Mouse (Mus musculus): ENCODE measurements around the gene Gstm5. TPM values are rescaled to one million over a fixed set of nuclear protein-coding genes. Genes with fewer than 3 reads are reported as not detected.

Gene Gstm5
- polyA plus RNA-seq, 1 experiment from 2014 or later, result 150 TPM

- no peaks in the 10 kb centered on the region for H3K27me3 ChIP-seq
- POLR2A ChIA-PET, result interaction anchor here (0.7 kb wide), 1 partner anchor 11 kb away, joined by 4 read pairs; no protein-coding TSS in a partner anchor
- TF ChIP-seq CTCF (IDR thresholded peaks at IDR 0.05), result no peak
- ATAC-seq, result no peak
- no peak for DNase-seq (ENCODE audit: low read depth, low spot score)
- in situ Hi-C loops (cut with MboI; ENCODE audit: low pct_unique_long_range_greater_than_20kb), result no loop called here
- CTCF ChIA-PET, result interaction anchor here (1.4 to 7.9 kb wide), 5 partner anchors 11 to 218 kb away, joined by 3 to 71 read pairs (median 4); no protein-coding TSS in a partner anchor
These were observed 33.6 kb downstream of the Gstm5 start for GRCm38 (mm10) chr3:107929243-107929642.

GRCm38 (mm10) chr3:107929731-107930130 is 34.1 kb downstream of the Gstm5 start:
- H3K27me3 ChIP-seq, result no peaks in the 10 kb centered on the region
- CTCF ChIA-PET, result interaction anchor here (1.2 to 7.9 kb wide), 7 partner anchors 10 to 359 kb away, joined by 3 to 71 read pairs (median 4); no protein-coding TSS in a partner anchor
- DNase-seq (ENCODE audit: low read depth, low spot score), result no peak
- TF ChIP-seq CTCF (IDR thresholded peaks at IDR 0.05), result no peak
- POLR2A ChIA-PET, result no interaction called here
- in situ Hi-C loops (cut with MboI; ENCODE audit: low pct_unique_long_range_greater_than_20kb), result no loop called here
- ATAC-seq, result no peak

GRCm38 (mm10) chr3:107931134-107931533 is 35.5 kb downstream of the Gstm5 start:
- DNase-seq (ENCODE audit: low read depth, low spot score) (no peak), ATAC-seq (no peak)
- POLR2A ChIA-PET, result interaction anchor here (0.5 to 1.0 kb wide), 4 partner anchors 9 to 128 kb away, joined by 3 to 4 read pairs (median 4); no protein-coding TSS in a partner anchor
- no peak for TF ChIP-seq CTCF (IDR thresholded peaks at IDR 0.05)
- CTCF ChIA-PET, result interaction anchor here (0.8 to 7.9 kb wide), 14 partner anchors 9 to 157 kb away, joined by 3 to 71 read pairs (median 4); partner anchors contain the start of genes Gstm1 and Gstm6
- H3K27me3 ChIP-seq, result no peaks in the 10 kb centered on the region
- in situ Hi-C loops (cut with MboI; ENCODE audit: low pct_unique_long_range_greater_than_20kb), result no loop called here

- DNase-seq (ENCODE audit: low read depth, low spot score) (peak; percentile 93), ATAC-seq (peak; percentile 68)
- in situ Hi-C loops (cut with MboI; ENCODE audit: low pct_unique_long_range_greater_than_20kb), result no loop called here
- H3K27me3 ChIP-seq, result no peaks in the 10 kb centered on the region
- ChIA-PET CTCF (interaction anchor here (0.8 to 7.9 kb wide), 13 partner anchors 8 to 157 kb away, joined by 3 to 71 read pairs (median 5); partner anchors contain the start of genes Gstm1 and Gstm6), POLR2A (interaction anchor here (0.6 to 1.0 kb wide), 3 partner anchors 8 to 128 kb away, joined by 3 to 4 read pairs (median 3); no protein-coding TSS in a partner anchor)
- TF ChIP-seq CTCF (IDR thresholded peaks at IDR 0.05), result no peak
These were observed 36.0 kb downstream of the Gstm5 start, which contains the start of gene Gstm7 for GRCm38 (mm10) chr3:107931670-107932069. Gene Gstm7, minus strand, starts transcription at chr3:107931817.

- in situ Hi-C loops (cut with MboI; ENCODE audit: low pct_unique_long_range_greater_than_20kb), result no loop called here
- DNase-seq (ENCODE audit: low read depth, low spot score) (no peak), ATAC-seq (no peak)
- TF ChIP-seq CTCF (IDR thresholded peaks at IDR 0.05), result no peak
- H3K27me3 ChIP-seq, result no peaks in the 10 kb centered on the region
- POLR2A ChIA-PET, result interaction anchor here (0.9 to 1.0 kb wide), 2 partner anchors 8 to 84 kb away, joined by 3 to 4 read pairs; no protein-coding TSS in a partner anchor
- CTCF ChIA-PET, result interaction anchor here (0.7 to 7.9 kb wide), 11 partner anchors 8 to 156 kb away, joined by 3 to 71 read pairs (median 5); partner anchors contain the start of genes Gstm1 and Gstm6
These were observed 36.5 kb downstream of the Gstm5 start for GRCm38 (mm10) chr3:107932128-107932527.

GRCm38 (mm10) chr3:107935268-107935667 is 39.6 kb downstream of the Gstm5 start:
- DNase-seq (ENCODE audit: low read depth, low spot score) (no peak), ATAC-seq (no peak)
- POLR2A ChIA-PET, result no interaction called here
- H3K27me3 ChIP-seq, result no peaks in the 10 kb centered on the region
- CTCF ChIA-PET, result interaction anchor here (1.0 kb wide), 1 partner anchor 11 kb away, joined by 3 read pairs; no protein-coding TSS in a partner anchor
- in situ Hi-C loops (cut with MboI; ENCODE audit: low pct_unique_long_range_greater_than_20kb), result loop anchor here (5.0 kb wide), 2 partner anchors 127 to 212 kb away; partner anchors contain the start of gene Gnai3
- no peak for TF ChIP-seq CTCF (IDR thresholded peaks at IDR 0.05)

GRCm38 (mm10) chr3:107935888-107936287 is 40.3 kb downstream of the Gstm5 start:
- in situ Hi-C loops (cut with MboI; ENCODE audit: low pct_unique_long_range_greater_than_20kb), result loop anchor here (5.0 kb wide), 2 partner anchors 126 to 211 kb away; partner anchors contain the start of gene Gnai3
- H3K27me3 ChIP-seq, result no peaks in the 10 kb centered on the region
- no peak for TF ChIP-seq CTCF (IDR thresholded peaks at IDR 0.05)
- ATAC-seq (no peak), DNase-seq (ENCODE audit: low read depth, low spot score) (no peak)
- CTCF ChIA-PET, result interaction anchor here (1.0 kb wide), 1 partner anchor 17 kb away, joined by 3 read pairs; no protein-coding TSS in a partner anchor
- POLR2A ChIA-PET, result no interaction called here

GRCm38 (mm10) chr3:107939403-107939802 is 43.8 kb downstream of the Gstm5 start:
- ATAC-seq, result peak; percentile 85
- no peaks in the 10 kb centered on the region for H3K27me3 ChIP-seq
- CTCF ChIA-PET, result interaction anchor here (0.7 to 5.3 kb wide), 15 partner anchors 9 to 208 kb away, joined by 3 to 25 read pairs (median 7); partner anchors contain the start of genes Gstm1 and Gstm7
- in situ Hi-C loops (cut with MboI; ENCODE audit: low pct_unique_long_range_greater_than_20kb), result loop anchor here (5.0 kb wide), 2 partner anchors 123 to 208 kb away; partner anchors contain the start of gene Gnai3
- peak; percentile 82 for DNase-seq (ENCODE audit: low read depth, low spot score)
- POLR2A ChIA-PET, result interaction anchor here (1.0 to 1.4 kb wide), 4 partner anchors 8 to 110 kb away, joined by 3 to 4 read pairs (median 4); partner anchors contain the start of gene Gstm7
- TF ChIP-seq CTCF (IDR thresholded peaks at IDR 0.05), result peak; percentile 99

- in situ Hi-C loops (cut with MboI; ENCODE audit: low pct_unique_long_range_greater_than_20kb), result loop anchor here (5.0 kb wide), 2 partner anchors 122 to 207 kb away; partner anchors contain the start of gene Gnai3
- POLR2A ChIA-PET, result interaction anchor here (1.0 to 1.2 kb wide), 3 partner anchors 8 to 109 kb away, joined by 3 to 4 read pairs (median 4); partner anchors contain the start of gene Gstm7
- no peaks in the 10 kb centered on the region for H3K27me3 ChIP-seq
- TF ChIP-seq CTCF (IDR thresholded peaks at IDR 0.05), result no peak
- CTCF ChIA-PET, result interaction anchor here (0.7 to 5.3 kb wide), 14 partner anchors 9 to 208 kb away, joined by 3 to 25 read pairs (median 8); partner anchors contain the start of genes Gstm1 and Gstm7
- ATAC-seq (no peak), DNase-seq (ENCODE audit: low read depth, low spot score) (no peak)
These were observed 44.2 kb downstream of the Gstm5 start for GRCm38 (mm10) chr3:107939830-107940229.

- in situ Hi-C loops (cut with MboI; ENCODE audit: low pct_unique_long_range_greater_than_20kb), result no loop called here
- DNase-seq (ENCODE audit: low read depth, low spot score), result no peak
- ChIA-PET CTCF (interaction anchor here (1.3 to 5.3 kb wide), 9 partner anchors 9 to 207 kb away, joined by 4 to 25 read pairs (median 20); partner anchors contain the start of genes Gstm1 and Gstm7), POLR2A (interaction anchor here (1.1 kb wide), 1 partner anchor 9 kb away, joined by 4 read pairs; the partner anchor contains the start of gene Gstm7)
- TF ChIP-seq CTCF (IDR thresholded peaks at IDR 0.05), result no peak
- H3K27me3 ChIP-seq, result no peaks in the 10 kb centered on the region
- ATAC-seq, result peak; percentile 14
These were observed 44.9 kb downstream of the Gstm5 start for GRCm38 (mm10) chr3:107940524-107940923.
